Mouse (Mus musculus): ENCODE measurements at regions not wholly inside any gene's neighbourhood (a gene's known extent, or its start where the extent isn't known, plus 50 kb on each side); places are given as distances from the start of the nearest gene placed in this dataset.

- DNase-seq (ENCODE audit: extremely low read depth, low read depth) = peak; percentile 12
These were observed 177.2 kb upstream of the Scn7a start for GRCm38 (mm10) chr2:66961808-66962519.

- DNase-seq (ENCODE audit: extremely low read depth, low read depth) = no peak
These were observed 156.5 kb upstream of the Scn7a start for GRCm38 (mm10) chr2:66941188-66941587.

- no peak for DNase-seq (ENCODE audit: extremely low read depth, low read depth)
These were observed 113.3 kb upstream of the Scn7a start for GRCm38 (mm10) chr2:66898032-66898431.

- no peak for DNase-seq (ENCODE audit: extremely low read depth, low read depth)
These were observed 82.9 kb upstream of the Scn7a start for GRCm38 (mm10) chr2:66867457-66868216.

All from MEL-GATA-1-ER (cell line).